Mouse (Mus musculus): ENCODE results near the gene Pygo2.

Gene Pygo2

DNA sequence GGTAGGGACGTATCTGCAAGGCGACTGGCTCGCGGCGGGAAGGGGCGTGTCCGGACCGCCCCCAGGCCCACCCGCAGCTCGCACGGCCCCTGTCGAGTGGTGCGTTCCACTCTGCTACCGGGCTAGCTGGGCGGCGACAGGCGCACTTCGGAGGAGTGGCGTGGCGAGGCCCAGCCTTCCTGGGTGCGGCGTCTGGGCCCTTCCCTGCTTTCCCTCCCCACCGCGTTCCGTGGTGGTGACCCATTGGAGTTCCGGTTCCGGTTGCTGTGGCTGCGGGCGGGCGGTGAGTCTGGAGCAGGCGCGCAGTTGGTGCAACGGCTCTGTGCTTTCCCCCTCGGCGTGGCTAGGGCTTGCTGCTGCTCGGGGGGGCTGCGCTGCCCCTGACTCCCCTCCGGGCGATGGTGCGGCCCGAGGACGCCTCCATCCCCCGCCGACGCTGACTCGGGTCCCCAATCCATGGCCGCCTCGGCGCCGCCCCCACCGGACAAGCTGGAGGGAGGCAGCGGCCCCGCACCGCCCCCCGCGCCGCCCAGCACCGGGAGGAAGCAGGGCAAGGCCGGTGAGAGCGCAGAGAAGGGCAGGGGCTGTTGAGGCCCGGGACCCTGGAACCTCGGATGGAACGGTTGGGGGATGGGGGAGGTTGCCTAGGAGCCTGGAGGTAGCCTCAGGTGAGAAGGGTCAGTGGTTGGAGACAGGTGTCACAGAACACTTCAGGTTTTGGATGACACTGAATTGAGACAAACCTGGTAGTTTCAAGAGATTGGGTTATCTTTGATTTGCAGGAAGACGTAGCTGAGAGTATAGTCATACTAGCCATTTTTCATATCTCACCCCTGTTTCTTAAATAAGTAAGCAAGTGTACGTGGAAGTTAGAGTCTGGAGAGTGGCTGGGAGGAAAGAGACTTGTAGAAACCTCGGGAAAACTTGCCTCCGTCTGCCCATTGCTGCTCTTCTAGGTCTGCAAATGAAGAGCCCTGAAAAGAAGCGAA lies at the start of gene Pygo2:
Gene Pygo2 (plus strand): TSS at position 44 of the 989 bp plus-strand sequence.
- DNase-seq (ENCODE audit: low spot score in 2 of 2) = peak; percentile 94 to 95

DNA sequence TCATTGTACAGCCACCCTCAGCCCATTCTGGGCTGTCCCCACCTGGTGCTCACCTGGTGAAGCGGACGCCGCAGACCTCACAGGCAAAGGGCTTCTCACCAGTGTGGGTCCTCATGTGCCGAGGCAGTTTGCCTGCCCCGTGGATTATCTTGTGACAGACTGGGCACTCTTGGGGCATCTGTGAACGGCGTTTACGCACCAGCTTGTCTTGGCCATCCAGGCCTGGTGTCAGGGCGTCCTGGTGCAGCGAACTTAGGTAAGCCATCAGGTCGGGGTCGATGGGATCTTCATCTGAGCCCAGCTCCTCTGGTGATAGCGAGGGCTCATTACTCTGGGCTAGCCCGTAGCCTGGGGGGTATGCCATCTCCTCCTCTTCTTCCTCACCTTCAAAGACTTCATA lies 49.7 kb upstream of the Pygo2 start:
- no peak for DNase-seq (ENCODE audit: low spot score in 2 of 2)

DNA sequence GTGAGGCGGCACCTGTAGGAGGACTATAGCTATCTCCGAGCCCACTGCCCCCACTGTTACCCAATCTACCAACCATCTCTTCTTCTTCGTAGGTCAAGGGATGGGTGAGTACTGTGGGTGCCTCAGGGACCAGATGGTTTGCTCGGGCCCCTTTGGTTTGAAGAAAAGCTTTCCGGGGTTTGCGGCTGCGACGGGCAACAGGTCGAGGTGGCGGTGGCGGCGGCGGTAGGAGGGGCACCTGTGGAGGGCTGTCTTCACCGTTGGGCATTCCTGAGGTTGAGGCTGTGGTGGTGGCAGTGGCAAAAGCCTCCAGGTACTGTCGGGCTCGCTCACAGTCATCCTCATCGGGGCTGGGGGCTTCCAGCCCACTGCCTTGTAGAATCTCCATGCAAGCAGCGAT lies 49.3 kb upstream of the Pygo2 start:
- no peak for DNase-seq (ENCODE audit: low spot score in 2 of 2)

DNA sequence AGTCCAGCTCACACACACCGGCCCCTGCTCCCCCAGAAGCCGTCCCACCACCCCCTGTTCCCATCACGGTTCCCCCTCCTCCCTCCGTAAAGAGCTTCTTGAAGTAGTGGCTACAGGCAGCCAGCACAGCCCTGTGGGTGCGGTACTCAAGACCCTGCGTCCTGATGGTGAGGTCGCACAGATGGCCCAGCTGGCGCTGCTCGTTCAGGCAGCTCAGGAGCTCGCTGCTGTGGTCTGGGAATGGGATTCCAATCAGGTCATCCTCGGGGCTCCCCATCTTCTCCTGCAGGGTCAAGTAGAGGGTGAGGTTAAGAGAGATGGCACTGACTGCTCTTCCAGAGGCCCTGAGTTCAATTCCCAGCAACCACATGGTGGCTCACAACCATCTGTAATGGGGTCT lies 48.8 kb upstream of the Pygo2 start:
- DNase-seq (ENCODE audit: low spot score in 2 of 2) = no peak

DNA sequence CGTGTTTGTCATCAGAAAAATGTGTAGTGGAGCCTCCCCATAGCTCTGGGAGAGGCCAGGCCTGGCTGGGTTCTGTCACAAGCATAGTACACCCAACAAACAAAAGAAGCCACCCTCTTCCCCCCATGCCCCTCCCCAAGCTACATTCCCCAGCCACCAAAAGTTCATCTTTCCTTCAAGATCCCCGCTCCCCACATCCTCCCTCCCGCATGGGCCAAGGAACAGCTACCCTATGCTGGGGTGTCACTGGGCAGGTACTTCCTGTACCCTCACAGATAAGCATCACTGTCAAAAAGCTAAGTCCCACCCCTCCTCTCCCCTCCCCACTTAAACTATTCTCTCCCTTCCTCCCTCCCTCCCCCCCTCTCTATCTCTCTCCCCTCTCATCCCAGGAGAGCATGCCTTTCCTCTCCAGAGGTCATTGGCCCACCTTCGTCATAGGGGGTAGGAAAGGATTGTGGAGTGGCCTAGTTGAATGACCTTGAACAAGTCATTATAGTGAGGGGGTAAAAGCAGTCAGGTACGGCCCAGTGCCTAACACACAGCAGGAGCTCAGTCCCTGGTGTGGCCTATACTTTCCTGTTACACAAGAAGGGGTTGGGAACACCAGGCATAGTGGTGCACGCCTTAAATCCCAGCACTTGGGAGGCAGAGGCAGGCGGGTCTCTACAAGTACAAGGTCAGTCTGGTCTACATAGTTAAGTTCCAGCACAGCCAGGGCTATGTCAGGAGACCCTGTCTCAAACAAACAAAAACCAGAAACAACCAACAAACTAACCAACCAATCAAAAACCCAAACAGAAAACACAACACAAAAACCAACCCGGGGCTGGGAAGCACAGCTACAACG lies 47.8 kb upstream of the Pygo2 start:
- DNase-seq (ENCODE audit: low spot score in 2 of 2) = no peak

DNA sequence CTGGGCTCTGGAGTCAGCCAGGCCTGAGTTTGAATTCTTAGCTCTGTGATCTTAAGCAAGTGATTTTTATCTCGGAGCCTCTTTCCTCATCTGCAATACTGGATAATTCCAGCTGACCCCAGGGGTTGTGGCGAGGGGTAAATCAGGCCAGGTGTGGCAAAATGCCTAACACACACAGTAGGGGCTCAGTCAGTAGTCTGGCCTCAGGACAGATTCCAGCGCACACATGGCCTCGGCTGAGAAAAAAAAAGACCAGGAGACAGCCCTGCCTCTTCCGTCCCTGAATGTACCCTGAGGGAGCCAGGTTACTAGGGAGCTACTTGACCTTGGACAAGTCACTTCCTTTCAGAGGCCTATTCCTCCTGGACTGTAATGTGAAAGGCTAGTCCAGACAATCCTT lies 47.1 kb upstream of the Pygo2 start:
- DNase-seq (ENCODE audit: low spot score in 2 of 2) = no peak

DNA sequence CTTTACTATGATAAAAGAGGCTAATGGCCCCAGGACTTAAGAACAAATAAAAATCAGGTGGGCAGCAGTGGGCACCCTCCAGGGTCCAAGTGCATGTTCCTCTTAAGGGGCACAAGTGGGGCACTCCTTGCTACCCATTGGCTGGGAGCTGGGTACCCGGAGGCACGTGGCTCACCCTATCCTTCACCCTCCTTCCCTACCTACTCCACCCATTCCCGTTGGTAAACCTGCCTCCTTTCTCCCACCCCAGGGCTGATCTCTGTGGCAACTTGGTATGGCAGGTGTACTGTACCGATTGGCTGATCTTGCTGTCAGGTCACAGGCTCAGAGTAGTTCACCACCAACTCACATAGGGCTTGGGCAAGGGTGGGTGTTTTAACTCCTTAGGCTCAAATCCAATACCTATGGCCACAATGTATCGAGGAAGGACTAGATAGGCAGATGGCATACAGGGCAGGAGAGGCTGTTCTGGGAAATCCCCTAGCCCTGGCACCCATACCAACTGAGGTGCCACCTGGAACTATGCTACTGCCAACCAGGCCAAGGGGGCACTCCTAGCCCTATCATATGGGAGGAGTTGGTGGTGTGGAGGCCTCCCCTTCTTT lies 46.3 kb upstream of the Pygo2 start:
- DNase-seq (ENCODE audit: low spot score in 2 of 2) = no peak

DNA sequence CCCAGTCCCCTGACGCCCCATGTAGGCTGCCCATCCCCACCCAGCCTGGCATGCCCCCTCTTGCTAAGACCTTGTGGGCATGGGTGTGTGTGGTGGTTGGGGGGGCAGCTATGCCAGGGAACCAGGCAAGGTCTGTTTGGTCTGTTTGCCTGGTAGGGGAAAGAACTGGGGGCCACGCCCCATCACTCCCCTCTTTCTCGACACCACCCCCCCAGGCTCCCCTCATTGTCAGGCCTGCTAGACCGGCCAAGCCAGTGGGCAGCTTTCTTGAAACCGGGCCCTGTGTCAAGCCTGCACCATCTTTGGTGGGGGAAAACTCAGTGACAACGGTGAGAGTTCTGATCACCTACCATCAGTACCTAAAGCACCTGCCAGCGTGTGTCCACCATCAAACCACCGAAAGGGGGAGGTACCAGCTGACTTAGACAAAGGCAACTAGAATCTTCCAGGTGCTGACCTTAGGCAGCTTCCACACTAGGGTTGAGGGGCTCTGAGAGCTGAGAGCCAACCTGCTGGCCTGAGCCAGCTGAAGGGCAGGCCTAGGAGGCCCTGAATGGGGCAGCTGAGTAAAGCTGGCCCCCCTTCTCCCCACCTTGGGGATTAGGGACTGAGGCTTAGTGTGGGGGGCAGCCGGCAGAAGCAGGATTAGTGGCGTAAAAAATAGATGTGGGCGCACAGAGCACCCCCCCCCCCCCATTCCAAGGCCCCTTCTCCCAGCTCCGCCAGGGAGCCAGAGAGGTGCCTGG lies 45.5 kb upstream of the Pygo2 start:
- DNase-seq (ENCODE audit: low spot score in 2 of 2) = no peak

DNA sequence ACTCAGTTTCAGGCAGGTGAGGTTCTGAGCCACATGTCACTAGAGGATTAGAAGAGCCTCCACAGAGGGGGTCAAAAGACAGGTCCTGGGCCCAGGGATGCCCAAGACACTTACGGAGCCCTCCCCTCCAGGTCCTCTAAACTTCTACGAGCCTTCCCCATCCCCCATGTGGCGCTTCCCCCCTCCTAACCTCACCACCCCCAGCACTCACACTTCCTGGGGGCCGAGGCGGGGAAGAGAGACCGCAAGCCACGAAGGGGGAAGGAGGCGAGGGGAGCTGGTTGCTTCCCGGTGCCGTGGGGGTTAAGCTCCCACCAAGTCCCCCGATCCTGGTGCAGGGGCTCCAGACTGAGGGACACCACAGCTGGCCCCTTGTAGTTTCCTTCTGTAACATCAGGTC lies 44.6 kb upstream of the Pygo2 start:
- DNase-seq (ENCODE audit: low spot score in 2 of 2) = no peak

DNA sequence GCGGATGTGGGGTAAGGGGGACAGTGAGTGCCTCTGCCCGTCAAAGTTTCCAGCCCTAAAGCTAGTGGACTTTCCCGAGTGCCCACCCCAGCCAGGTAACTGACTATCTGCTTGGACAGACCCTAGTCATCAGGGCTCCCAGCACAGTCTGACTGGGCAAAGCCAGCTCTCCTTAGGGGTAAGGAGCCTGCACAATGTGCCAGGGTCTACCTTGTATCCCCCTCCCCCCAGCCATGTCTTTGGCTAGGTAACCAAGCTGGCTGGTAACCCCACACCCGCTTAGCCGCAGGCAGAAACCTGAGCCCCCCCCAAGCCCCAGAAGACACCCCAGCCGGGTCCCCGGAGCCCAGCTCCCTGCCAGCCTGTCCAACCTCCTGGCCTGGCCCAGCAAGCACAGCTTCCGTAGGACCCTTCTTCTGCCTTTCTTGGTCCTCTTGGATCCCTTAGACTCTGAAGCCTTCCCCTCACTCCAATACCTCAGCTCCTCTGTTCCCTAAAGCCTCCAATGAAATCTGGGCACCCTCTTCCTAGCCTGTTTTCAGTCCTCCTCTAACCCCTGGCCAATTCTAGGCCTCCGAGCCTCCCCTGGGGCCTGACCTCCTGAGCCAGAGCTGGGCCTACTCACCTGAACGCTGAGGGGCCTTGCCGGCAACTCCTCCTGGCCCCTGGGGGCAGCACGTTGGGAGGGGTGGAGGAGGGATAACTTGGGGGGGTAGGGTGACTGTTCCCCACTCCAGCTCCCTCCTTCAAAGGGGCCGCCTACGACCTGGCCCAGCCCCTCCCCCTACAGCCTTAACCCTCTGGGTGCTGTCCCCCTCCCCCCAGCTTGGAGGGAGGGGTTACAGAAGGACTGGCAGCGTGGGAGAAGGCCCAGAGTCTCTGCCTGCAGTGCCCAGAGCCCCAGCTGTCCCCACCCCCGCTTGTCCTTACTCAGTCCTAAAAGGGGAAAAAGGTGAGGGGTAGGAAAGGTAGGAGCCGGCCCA lies 43.3 kb upstream of the Pygo2 start:
- no peak for DNase-seq (ENCODE audit: low spot score in 2 of 2)

DNA sequence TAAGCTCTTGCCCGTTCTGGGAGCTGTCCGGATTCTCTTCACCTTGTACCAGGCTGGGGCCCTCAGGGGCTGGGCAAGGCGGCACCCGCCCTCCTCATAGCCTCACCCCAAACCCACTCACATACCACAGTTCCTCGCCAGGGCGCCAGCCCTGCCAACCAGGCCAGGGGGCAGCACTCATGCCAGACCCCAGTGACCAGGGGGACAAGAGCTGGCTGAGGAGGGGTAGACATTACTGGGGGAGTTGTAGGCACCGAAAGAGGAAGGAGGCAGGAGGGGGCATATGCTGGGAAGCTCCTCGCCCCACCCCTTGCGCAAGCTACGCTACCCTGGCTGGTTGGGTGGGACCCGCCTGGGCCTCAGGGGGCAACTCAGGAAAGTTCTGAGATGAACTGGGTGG lies 42.4 kb upstream of the Pygo2 start:
- no peak for DNase-seq (ENCODE audit: low spot score in 2 of 2)

DNA sequence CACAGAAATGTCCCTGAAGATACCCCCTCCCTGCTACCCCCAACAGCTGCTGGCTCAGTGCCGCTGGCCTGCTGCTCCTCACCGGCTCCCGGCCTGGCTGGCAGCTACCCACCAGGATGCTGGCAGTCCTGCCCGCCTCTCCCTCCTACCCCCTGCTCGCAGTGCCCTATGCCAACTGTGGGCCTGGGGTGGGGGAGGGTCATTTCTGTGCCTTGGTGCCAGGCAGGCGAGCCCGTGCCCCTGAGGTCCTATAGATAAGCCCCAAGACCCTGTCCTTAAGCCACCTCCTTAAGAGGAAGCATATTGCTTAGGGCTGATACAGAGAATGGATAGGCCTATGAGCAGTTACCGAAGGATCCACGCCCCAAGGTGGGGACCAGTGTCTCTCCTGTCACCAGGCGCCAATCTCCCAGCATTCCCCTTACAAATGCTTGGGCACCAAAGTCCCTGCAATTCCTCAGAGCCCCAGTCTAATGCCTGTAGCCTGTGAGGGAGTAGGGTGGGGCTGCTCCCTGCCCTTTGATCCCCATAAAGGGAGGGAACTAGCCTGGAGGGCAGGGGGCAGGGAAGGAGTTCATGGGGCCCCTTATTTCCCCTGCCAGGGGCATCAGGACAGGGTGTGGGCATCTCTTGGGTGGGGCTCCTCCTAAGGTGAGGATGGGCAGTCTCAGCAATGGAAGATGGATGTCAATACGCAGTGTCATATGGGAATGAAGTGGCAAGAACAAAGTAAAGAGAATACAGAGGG lies 41.7 kb upstream of the Pygo2 start:
- DNase-seq (ENCODE audit: low spot score in 2 of 2) = peak in 1 of 2 experiments; percentile 59

DNA sequence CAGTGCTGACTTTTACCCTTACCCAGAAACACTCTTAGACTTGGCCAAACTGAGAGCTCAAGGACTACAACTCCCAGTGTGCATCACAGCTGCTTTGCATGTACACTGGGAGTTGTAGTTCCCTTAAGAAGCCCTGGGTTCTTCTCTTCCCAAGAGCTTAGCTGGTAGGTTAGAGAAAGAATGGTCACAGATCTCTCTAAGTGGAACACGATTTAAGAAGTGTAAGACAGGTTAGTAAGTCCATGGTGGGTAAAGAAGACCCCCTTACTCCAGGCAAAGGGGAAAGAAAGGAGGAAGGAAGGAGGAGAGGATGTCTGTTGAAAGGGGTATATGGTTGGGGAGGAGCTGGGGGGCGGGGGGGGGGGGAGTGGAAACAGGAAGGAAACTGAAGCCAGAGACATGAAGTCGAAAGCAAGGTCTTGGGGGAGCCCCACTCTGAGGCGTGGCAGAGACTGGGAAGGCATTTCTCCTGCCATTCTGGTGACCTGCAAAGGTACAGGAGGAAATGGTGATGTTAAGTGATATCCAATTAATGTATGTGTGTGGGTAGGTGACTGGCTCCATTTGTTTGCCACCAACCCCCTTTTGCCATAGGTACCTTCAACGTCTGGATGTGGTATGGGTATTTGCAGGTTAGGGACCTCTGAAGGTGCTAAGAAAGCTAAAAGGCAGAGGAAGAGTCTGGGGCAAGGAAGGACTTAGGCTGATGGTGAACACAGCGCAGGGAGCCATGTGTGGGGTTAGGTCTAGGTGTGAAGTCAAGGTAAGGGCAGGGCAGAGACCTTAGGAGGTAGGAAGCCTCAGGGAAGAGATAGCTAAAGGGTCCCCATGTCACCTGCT lies 40.9 kb upstream of the Pygo2 start:
- no peak for DNase-seq (ENCODE audit: low spot score in 2 of 2)

DNA sequence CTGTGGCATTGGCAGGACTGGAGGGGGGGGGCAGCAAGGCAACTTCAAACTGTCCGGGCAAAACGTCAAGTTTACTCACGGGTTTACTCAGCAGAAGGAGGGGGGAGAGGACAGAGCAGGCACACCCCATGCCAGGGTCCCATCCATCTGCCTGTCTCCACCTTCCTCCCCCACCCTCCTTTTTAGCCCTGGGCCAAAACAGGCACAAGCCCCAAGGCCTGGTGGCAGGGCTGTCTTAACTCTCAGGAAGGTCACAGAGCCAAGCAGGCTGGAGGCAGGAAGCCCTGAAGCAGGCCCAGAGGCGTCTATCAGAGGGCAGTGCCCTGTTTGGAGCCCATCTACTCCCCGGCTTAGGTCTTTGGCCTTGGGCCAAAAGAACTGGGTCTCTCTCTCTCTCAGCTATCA lies 39.9 kb upstream of the Pygo2 start:
- DNase-seq (ENCODE audit: low spot score in 2 of 2) = peak in 1 of 2 experiments; percentile 12

DNA sequence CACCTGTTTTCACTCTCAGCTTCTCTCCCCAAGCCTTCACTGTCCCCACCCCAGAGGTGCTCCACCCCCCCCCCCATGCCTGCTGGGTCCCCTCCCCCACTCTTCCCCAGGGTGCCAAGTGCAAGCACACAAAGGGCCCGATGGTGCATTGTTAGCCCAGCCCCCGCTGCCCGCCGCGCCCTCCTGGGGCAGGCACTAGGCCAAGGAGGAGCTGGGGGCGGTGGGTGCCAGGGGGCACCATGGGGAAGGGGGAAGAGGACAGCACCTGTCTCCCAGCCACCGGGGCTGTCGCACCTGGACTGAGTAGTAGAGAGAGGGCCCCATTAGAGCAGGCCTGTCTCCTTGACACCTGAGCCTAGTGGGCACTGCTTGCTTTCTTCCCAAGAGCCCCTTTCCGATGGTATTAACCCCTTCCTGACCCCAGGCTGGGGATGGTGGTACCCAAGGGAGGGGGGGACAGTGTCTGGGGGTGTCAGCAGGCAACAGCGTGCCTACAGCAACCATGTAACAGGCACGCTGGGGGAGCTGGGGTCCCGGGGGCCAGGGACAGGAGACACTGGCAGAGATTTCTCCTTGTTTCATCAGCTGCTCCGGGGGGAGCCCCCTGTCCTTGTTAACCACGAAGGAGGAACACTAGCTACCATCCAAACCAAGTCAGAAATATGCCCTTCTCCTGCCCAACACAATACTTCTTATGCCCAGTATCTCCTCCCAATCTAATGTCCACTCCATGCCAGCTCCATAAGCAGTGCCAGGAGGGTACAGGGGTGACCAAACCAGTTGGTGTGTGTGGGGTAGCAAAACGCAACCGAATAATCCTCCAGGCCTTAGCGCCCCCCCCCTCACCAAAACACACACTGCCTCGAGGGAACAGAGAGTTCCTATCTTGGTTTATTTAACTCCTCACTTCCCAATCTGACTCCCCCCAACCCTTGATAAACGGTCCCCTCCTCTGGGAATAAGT lies 39.0 kb upstream of the Pygo2 start:
- peak in 1 of 2 experiments; percentile 12 for DNase-seq (ENCODE audit: low spot score in 2 of 2)

DNA sequence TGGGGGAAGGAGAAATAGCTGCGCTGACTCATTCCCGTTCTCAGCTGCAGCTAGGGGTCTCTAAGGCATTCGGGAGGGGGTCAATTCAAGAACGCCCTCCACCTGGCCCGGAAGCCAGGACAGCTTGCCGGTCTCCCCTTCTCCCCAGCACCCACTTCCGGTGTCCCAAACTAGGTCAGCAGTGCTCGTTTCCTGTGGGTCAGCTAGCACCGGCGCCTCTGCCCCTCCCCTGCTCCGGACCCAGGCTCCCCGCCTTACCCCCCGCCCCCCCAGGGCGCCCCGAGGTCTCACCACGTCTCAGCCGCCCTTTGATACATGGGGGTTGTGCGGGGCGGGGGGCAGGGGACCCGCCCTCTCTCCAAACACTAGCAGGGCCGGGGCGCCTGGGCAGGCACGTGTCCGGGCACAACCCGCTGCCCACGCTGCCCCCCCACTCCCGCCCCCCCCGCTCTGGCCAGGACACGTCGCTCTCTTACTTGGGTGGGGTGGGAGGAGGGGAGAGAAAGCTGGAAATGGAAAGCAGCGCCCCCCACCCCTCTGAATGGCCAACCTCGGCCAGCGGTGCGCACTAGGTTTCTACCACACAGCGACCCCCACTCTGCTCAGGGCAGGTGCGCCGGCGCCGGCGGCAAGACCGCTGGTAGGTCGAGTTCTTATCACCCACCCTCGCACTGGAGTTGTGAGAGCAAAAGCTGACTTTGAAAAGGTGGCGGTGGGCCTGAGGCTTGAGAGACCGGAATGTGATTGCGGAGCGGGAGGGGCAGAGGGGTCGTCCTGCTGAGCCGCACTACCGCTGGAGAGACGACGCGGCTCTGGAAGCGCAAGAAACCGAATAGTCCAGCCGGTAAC lies 38.1 kb upstream of the Pygo2 start:
- no peak for DNase-seq (ENCODE audit: low spot score in 2 of 2)

Data from frontal cortex, postnatal 10 days (tissue).